ENCODE assay signal across 20 mouse cellular contexts in genomic region chr16:96160927-96161326, GRCm38 (mm10). TPM values are rescaled to one million over a fixed set of nuclear protein-coding genes. Genes with fewer than 3 reads are reported as not detected.
A peak's percentile ranks its signal among the peaks of the same experiment; 100 is the strongest.
DNase-seq lines count a peak whose midpoint lies in the region; ATAC-seq and TF ChIP-seq lines count a peak whose summit lies in the region.
"Had no signal": no experiment of that assay in that cellular context is flagged by ENCODE, and none has a peak within 500 bp of the region (broad histone marks: within the 10 kb centered on the region; RNA-seq: fewer than 3 reads in every experiment).

No protein-coding gene starts in this region.

- WGBS in cerebellum, adult 2 months: 12% methylated on average over 1 of the region's 1 CpGs

- H3K4me3 ChIP-seq in cerebellum, adult 2 months (replicated peaks; ENCODE audit: insufficient read depth, low read depth, low read length): no peak overlapping the region
- H3K4me3 ChIP-seq: gastrocnemius, adult 2 months; hindbrain, embryonic 12.5 days; hindbrain, embryonic 15.5 days had no signal

- peaks cover 39% of the 10 kb centered on the region for H3K4me1 ChIP-seq in cerebellum, adult 2 months (ENCODE audit: control insufficient read depth, insufficient read depth, low read length)

- peak overlapping the region; percentile 60 for H3K27ac ChIP-seq in cerebellum, adult 2 months (ENCODE audit: insufficient read depth, low read length)
- H3K27ac ChIP-seq: gastrocnemius, adult 2 months; hindbrain, embryonic 12.5 days; hindbrain, embryonic 15.5 days had no signal

- no peak for DNase-seq in cerebellum, adult 8-10 months
- peak; percentile 45 to 66 for DNase-seq in cerebellum, adult 2 months
- DNase-seq in cerebellum, postnatal 10 days: peak; percentile 70 to 79
- no peak for DNase-seq in lung, postnatal 25 days (ENCODE audit: low spot score)
- DNase-seq in neural tube, embryonic 10.5 days (ENCODE audit: extremely low spot score, low spot score): no peak
- DNase-seq: adrenal gland, adult 8-10 months; adrenal gland, postnatal 25 days; forebrain, postnatal 0 days; gastrocnemius, adult 2 months; gastrocnemius, postnatal 14 days; heart, adult 11 months had no signal

- H3K27me3 ChIP-seq in cerebellum, adult 2 months (ENCODE audit: control insufficient read depth, insufficient read depth, low read length): no peaks in the 10 kb centered on the region
- H3K27me3 ChIP-seq: hindbrain, embryonic 12.5 days; hindbrain, embryonic 15.5 days had no signal

- ATAC-seq in cerebellum, adult (ENCODE audit: insufficient number of reproducible peaks, low FRiP score, low TSS enrichment): peak; percentile 18; the same call in 1 of the 2 replicates
- no peak for ATAC-seq in megakaryocyte-erythroid progenitor cell, adult 5-6 weeks (replicated peaks; ENCODE audit: low FRiP score, low TSS enrichment, poor library complexity, severe bottlenecking)
- no peak for ATAC-seq in erythroid progenitor cell, adult 5-6 weeks (replicated peaks; ENCODE audit: low FRiP score, poor library complexity, severe bottlenecking)
- ATAC-seq: activated CD4-positive, CD25-positive, alpha-beta regulatory T cell, adult 4 months; forebrain, embryonic 14.5 days; forebrain, postnatal 0 days; intestine, postnatal 0 days had no signal

- TF ChIP-seq CTCF in cerebellum, adult 2 months (IDR thresholded peaks at IDR 0.05; ENCODE audit: borderline replicate concordance, insufficient read depth, low read depth, low read length): no peak

- TF ChIP-seq POLR2A in cerebellum, adult 2 months (IDR thresholded peaks at IDR 0.05; ENCODE audit: borderline replicate concordance, insufficient read depth, low read length): no peak

RNA-seq across cellular contexts. Expression of gene Wrb, which starts 15.7 kb away (rescaled TPM):
- polyA plus RNA-seq in cerebellum, adult 2 months (2012; rRNA removed): 138 and 145 TPM in 2 replicates
- total RNA-seq in megakaryocyte-erythroid progenitor cell, adult 5-6 weeks (2014; fragmentation: Nextera tagmentation): 14.2 and 16.5 TPM in 2 replicates
- 11.1 and 25.0 TPM in 2 replicates for total RNA-seq in megakaryocyte-erythroid progenitor cell, adult 5-6 weeks (2017)
- total RNA-seq in erythroid progenitor cell, adult 5-6 weeks (2015; ENCODE audit: low replicate concordance): 1.4 TPM in 1 of 2 replicates, not detected in the other
- total RNA-seq in erythroid progenitor cell, adult 5-6 weeks (2017; ENCODE audit: low replicate concordance): 2.1 TPM in 1 of 2 replicates, not detected in the other

RNA-seq across cellular contexts. Expression of gene Lca5l, which starts 31.1 kb away (rescaled TPM):
- 2.1 and 2.5 TPM in 2 replicates for polyA plus RNA-seq in cerebellum, adult 2 months (2012; rRNA removed)
- not detected in 2 replicates for total RNA-seq in megakaryocyte-erythroid progenitor cell, adult 5-6 weeks (2014; fragmentation: Nextera tagmentation)
- not detected in 2 replicates for total RNA-seq in megakaryocyte-erythroid progenitor cell, adult 5-6 weeks (2017)
- total RNA-seq in erythroid progenitor cell, adult 5-6 weeks (2015; ENCODE audit: low replicate concordance): not detected in 2 replicates
- not detected in 2 replicates for total RNA-seq in erythroid progenitor cell, adult 5-6 weeks (2017; ENCODE audit: low replicate concordance)

RNA-seq across cellular contexts. Expression of gene Hmgn1, which starts 33.4 kb away (rescaled TPM):
- 76.0 and 78.7 TPM in 2 replicates for polyA plus RNA-seq in cerebellum, adult 2 months (2012; rRNA removed)
- 204 and 213 TPM in 2 replicates for total RNA-seq in megakaryocyte-erythroid progenitor cell, adult 5-6 weeks (2014; fragmentation: Nextera tagmentation)
- 395 and 654 TPM in 2 replicates for total RNA-seq in megakaryocyte-erythroid progenitor cell, adult 5-6 weeks (2017)
- 33.5 and 60.5 TPM in 2 replicates for total RNA-seq in erythroid progenitor cell, adult 5-6 weeks (2015; ENCODE audit: low replicate concordance)
- total RNA-seq in erythroid progenitor cell, adult 5-6 weeks (2017; ENCODE audit: low replicate concordance): 9.1 and 16.9 TPM in 2 replicates

RNA-seq across cellular contexts. Expression of gene Sh3bgr, which starts 39.3 kb away (rescaled TPM):
- polyA plus RNA-seq in cerebellum, adult 2 months (2012; rRNA removed): 38.3 and 54.5 TPM in 2 replicates
- 2.6 TPM in 1 of 2 replicates, not detected in the other for total RNA-seq in megakaryocyte-erythroid progenitor cell, adult 5-6 weeks (2014; fragmentation: Nextera tagmentation)
- total RNA-seq in megakaryocyte-erythroid progenitor cell, adult 5-6 weeks (2017): not detected in 2 replicates
- total RNA-seq in erythroid progenitor cell, adult 5-6 weeks (2015; ENCODE audit: low replicate concordance): not detected in 2 replicates
- not detected in 2 replicates for total RNA-seq in erythroid progenitor cell, adult 5-6 weeks (2017; ENCODE audit: low replicate concordance)
- total RNA-seq: hematopoietic stem cell, adult 5-6 weeks had no signal
- polyA plus RNA-seq: activated CD4-positive, CD25-positive, alpha-beta regulatory T cell, adult 4 months had no signal

Comparison
In these comparisons a context has a peak if more than half of its experiments do, and no peak if none do; other contexts are left out.
1. DNase-seq: peak in cerebellum, adult 2 months (2 of 2) and cerebellum, postnatal 10 days (2 of 2); none in cerebellum, adult 8-10 months (single experiment), lung, postnatal 25 days (single experiment) and neural tube, embryonic 10.5 days (single experiment).